Mouse (Mus musculus) intestine, postnatal 0 days (tissue): Measurements from ENCODE around the gene Nwd1. TPM values are rescaled to one million over a fixed set of nuclear protein-coding genes. Genes with fewer than 3 reads are reported as not detected.
A peak's percentile ranks its signal among the peaks of the same experiment; 100 is the strongest.
"Not testable (repeated sequence)": the region's sequence is repeated elsewhere in the genome, so short reads cannot be mapped to it uniquely, and the experiment has no call there.

Experiments used
- ATAC-seq: fragments of 200-750 bp; cut with Nextera tagmentation; 2 replicates; pipeline ENCODE4 v1.8.0; 2017; ENCODE audit warnings: mild to moderate bottlenecking, moderate TSS enrichment, moderate library complexity
- H3K27ac ChIP-seq: fragments of 300-500 bp; sonication (generic); 2 replicates; pipeline ENCODE4 v1.5.1; 2014; ENCODE audit warnings: mild to moderate bottlenecking, low read depth, low read length, moderate library complexity
- H3K27me3 ChIP-seq: fragments of 300-500 bp; sonication (generic); replicated peaks from 2 replicates; pipeline ENCODE4 v1.6.1; 2014; ENCODE audit warnings: low read length, mixed read lengths; ENCODE audit not compliant: control insufficient read depth, insufficient read depth
- H3K36me3 ChIP-seq: fragments of 300-500 bp; sonication (generic); 2 replicates; pipeline ENCODE4 v1.6.1; 2014; ENCODE audit warnings: mild to moderate bottlenecking, moderate library complexity; ENCODE audit not compliant: control insufficient read depth, insufficient read depth
- H3K4me1 ChIP-seq: fragments of 300-500 bp; sonication (generic); replicated peaks from 2 replicates; pipeline ENCODE4 v1.6.1; 2014; ENCODE audit warnings: antibody characterized with exemption, low read length, mixed read lengths; ENCODE audit not compliant: control insufficient read depth, insufficient read depth
- H3K4me2 ChIP-seq: fragments of 300-500 bp; sonication (generic); replicated peaks from 2 replicates; pipeline ENCODE4 v1.6.1; 2014; ENCODE audit warnings: low read depth, mild to moderate bottlenecking, moderate library complexity
- H3K4me3 ChIP-seq: fragments of 300-500 bp; sonication (generic); 2 replicates; pipeline ENCODE4 v1.5.1; 2014; ENCODE audit warnings: low read depth, low read length
- H3K9ac ChIP-seq: fragments of 300-500 bp; sonication (generic); 2 replicates; pipeline ENCODE4 v1.6.1; 2014; ENCODE audit warnings: mild to moderate bottlenecking, low read depth, low read length
- H3K9me3 ChIP-seq: fragments of 300-500 bp; sonication (generic); 2 replicates; pipeline ENCODE4 v1.6.1; 2016; ENCODE audit warnings: mixed run types; ENCODE audit not compliant: control insufficient read depth
- CTCF ChIP-seq: sonication (generic); IDR thresholded peaks from 2 replicates; pipeline ENCODE4 v1.5.1; 2016; ENCODE audit warnings: low read depth, mild to moderate bottlenecking, control low read depth, antibody characterized with exemption, moderate library complexity
- WGBS: fragments of 180-500 bp; shearing (Covaris S2); extraction: QIAGEN DNeasy Blood & Tissue Kit; methylation state at CpG from one replicate; pipeline ENCODE4 v1.1.7; 2014; 5-methylcytosine and 5-hydroxymethylcytosine counted together
- polyA plus RNA-seq: library from polyadenylated mRNA; unstranded; fragments of >200 nt; fragmentation: Nextera tagmentation; extraction: Ambion mirVana; gene quantifications from 2 replicates; pipeline ENCODE4 v1.2.1, GENCODE M21; 2015

The Nwd1 gene
- polyA plus RNA-seq, 1 experiment from 2014 or later = 0.07 TPM

DNA sequence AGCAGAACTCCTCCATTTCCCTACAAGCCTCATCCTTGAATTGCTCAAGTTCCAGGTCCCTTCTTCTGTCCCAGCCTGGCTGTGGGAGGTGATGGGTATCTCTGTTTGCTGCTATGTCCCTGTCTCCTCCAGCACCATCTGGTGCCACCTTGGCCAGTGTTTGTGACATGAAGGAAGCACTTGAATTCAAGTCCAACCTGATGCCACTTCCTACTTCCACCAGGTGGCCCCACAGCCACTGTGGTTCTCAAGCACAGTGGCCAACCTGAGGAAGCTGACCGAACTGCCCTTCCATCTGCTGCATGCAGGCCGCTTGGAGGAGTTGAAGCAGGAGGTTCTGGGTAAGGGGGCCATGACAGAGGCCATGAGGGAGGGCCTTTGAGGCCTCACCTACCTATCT, 27.7 kb downstream of the Nwd1 start:
- Histone ChIP-seq H3K9ac (no peak overlapping the region), H3K4me2 (no peak overlapping the region), H3K27me3 (no peaks in the 10 kb centered on the region), H3K36me3 (no peaks in the 10 kb centered on the region), H3K4me1 (no peaks in the 10 kb centered on the region), H3K4me3 (no peak overlapping the region), H3K9me3 (no peaks in the 10 kb centered on the region), H3K27ac (no peak overlapping the region)
- no peak for ATAC-seq
- 71% methylated on average over 2 of the region's 2 CpGs for WGBS
- peak; percentile 45 for TF ChIP-seq CTCF

DNA sequence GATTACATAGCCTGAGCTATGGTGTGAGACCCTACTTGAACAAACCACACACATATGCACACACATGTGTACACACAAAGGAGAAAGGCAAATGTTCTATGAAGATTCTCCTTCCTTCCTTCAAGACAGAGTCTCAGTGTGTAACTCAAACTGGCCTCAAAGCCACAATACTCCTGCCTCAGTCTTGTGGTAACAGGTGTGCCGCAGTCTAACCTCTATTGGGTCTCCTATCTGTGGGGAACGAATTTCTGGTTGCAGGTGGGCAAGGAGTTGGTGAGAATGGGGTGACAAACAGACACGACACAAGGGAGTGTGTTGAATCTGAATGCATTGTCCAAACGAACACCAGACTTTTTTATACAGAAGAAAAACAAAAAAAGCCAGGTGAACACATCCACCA, 29.9 kb downstream of the Nwd1 start:
- TF ChIP-seq CTCF = no peak
- no peak overlapping the region for H3K4me3 ChIP-seq
- no peak overlapping the region for H3K9ac ChIP-seq
- no peaks in the 10 kb centered on the region for H3K9me3 ChIP-seq
- no peak overlapping the region for H3K27ac ChIP-seq
- H3K4me1 ChIP-seq = no peaks in the 10 kb centered on the region
- no peak for ATAC-seq
- H3K36me3 ChIP-seq = no peaks in the 10 kb centered on the region
- no peaks in the 10 kb centered on the region for H3K27me3 ChIP-seq
- H3K4me2 ChIP-seq = no peak overlapping the region
- 60% methylated on average over 4 of the region's 4 CpGs for WGBS

DNA sequence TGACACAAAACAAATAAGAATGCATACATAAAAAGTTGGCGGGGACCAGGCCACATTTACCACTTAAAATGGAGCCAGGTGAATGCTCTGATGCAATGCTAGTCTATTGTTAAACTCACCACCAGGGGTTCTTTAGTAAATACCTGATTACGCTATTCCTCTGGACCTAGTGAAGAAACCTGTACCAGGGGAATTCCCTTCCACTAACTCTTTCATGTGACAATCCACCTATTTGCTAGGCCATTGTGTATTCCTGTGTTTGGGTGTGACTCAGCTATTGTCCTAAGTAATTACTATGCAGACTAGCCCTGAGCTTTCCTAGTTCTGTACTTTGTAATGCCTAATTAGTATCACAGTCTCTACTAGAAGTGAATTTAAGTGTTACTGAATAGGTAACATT, 30.3 kb downstream of the Nwd1 start:
- WGBS = 66% methylated on average over 2 of the region's 2 CpGs
- ATAC-seq, H3K4me1 ChIP-seq, H3K9ac ChIP-seq, H3K27ac ChIP-seq, H3K4me3 ChIP-seq, H3K36me3 ChIP-seq, H3K4me2 ChIP-seq, H3K27me3 ChIP-seq, H3K9me3 ChIP-seq: not testable (repeated sequence)

DNA sequence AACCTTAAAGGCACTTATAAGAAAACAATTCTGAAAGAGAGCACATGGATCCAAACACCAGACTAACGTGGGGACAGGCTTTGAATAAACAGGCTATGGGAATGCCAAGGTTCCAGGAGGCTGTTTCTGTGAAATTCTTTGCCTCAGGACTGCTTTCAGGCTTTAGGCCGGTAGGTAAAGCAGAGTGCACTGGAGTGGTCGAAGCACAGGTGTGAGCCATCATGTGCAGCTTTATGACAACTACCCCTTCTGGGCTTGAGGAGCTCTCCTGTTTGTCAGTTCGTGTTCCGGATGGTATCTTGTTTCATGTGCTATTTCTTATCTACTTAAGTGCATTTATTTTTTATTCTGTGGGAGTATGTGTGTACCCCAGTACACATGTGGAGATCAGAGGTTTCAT, 30.8 kb downstream of the Nwd1 start:
- Histone ChIP-seq H3K4me2 (no peak overlapping the region), H3K36me3 (no peaks in the 10 kb centered on the region), H3K4me1 (no peaks in the 10 kb centered on the region), H3K9ac (no peak overlapping the region), H3K9me3 (no peaks in the 10 kb centered on the region), H3K27me3 (no peaks in the 10 kb centered on the region), H3K4me3 (no peak overlapping the region), H3K27ac (no peak overlapping the region)
- ATAC-seq = no peak
- TF ChIP-seq CTCF = no peak
- 56% methylated on average over 5 of the region's 5 CpGs for WGBS

DNA sequence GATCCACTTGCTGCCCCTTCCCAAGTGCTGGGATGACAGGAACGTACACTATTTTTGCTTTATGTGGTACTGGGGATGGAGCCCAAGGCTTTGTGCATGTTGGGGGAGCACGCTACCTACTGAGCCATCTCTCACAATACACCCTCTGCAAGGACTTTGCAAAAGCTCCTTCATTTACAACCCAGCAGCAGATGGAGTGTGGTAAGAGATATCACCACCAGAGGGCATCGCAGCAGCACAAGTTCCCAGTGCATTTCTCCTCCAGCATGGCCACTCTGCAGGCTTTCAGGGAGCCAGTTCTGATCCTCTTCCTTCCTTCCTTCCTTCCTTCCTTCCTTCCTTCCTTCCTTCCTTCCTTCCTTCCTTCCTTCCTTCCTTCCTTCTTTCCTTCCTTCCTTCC, 33.6 kb downstream of the Nwd1 start:
- Histone ChIP-seq H3K27me3 (no peaks in the 10 kb centered on the region), H3K4me1 (no peaks in the 10 kb centered on the region), H3K9me3 (no peaks in the 10 kb centered on the region), H3K4me2 (no peak overlapping the region), H3K4me3 (no peak overlapping the region), H3K36me3 (no peaks in the 10 kb centered on the region), H3K9ac (no peak overlapping the region), H3K27ac (no peak overlapping the region)
- ATAC-seq = 0 out of 2 replicates have a peak, but pooled peaks have one; percentile 45
- WGBS = 13% methylated on average over 3 of the region's 3 CpGs
- TF ChIP-seq CTCF = peak; percentile 88

DNA sequence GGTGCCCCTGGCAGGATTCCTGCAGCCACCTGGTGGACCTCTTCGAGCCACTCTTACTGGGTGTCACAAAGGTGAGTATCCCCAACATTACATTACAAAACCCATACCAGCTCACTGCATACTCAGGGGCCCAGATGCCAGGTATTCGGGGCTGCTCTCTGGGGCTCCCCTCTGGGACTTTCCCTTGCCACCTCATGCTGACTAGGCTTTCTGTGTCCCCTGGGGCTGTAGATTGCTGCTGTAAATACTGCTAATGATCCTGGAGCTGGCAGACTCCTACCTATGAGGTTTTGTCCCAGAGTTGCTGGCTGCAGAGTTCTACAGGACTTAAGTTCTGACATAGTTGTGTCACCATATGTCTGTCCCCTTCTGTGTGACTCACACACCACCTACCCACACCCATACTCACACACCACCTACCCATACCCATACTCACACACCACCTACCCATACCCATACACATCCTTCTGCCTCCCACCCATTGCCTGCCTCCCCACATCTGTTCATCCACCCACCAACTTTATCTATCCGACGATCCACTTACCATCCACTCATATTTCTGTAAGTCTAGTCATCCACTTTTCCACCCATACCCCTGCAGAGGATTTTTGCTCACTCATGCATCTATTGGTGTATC, 35.7 kb downstream of the Nwd1 start:
- WGBS = 78% methylated on average over 4 of the region's 4 CpGs
- H3K36me3 ChIP-seq = no peaks in the 10 kb centered on the region
- ATAC-seq = no peak
- no peak overlapping the region for H3K9ac ChIP-seq
- H3K4me1 ChIP-seq = no peaks in the 10 kb centered on the region
- no peaks in the 10 kb centered on the region for H3K27me3 ChIP-seq
- TF ChIP-seq CTCF = no peak
- H3K4me3 ChIP-seq = no peak overlapping the region
- H3K4me2 ChIP-seq = no peak overlapping the region
- H3K27ac ChIP-seq = no peak overlapping the region
- no peaks in the 10 kb centered on the region for H3K9me3 ChIP-seq
